In the genomic region with DNA sequence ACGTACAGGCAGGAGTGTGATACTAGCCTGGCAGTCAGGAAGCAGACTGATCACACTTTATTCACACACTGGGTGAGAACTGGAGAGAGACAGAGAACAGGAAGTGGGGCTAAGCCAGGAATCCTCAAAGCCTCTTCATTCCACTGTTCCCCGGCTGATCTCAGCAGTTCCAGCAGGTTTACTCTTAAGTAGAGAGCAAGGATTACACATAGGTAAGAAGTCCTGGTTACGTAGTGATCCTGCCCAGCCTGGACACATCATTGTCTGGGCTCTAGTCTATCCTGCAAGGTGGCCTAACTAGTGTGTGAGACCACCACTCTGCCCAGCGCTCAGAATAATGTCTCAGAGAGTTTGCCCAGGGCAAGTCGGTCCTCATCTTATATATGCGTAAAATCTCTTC, we compare ENCODE assay signal across 17 mouse cellular contexts. TPM values are rescaled to one million over a fixed set of nuclear protein-coding genes. Genes with fewer than 3 reads are reported as not detected.
DNase-seq lines count a peak whose midpoint lies in the region; ATAC-seq and TF ChIP-seq lines count a peak whose summit lies in the region.
"Had no signal": no experiment of that assay in that cellular context is flagged by ENCODE, and none has a peak within 500 bp of the region (broad histone marks: within the 10 kb centered on the region; RNA-seq: fewer than 3 reads in every experiment).

No protein-coding gene starts in this region.

- DNase-seq in intestine, embryonic 14.5 days (ENCODE audit: low spot score) = peak; percentile 53
- DNase-seq in kidney, adult 8-10 months = no peak
- no peak for DNase-seq in cerebellum, adult 8-10 months

- no peaks in the 10 kb centered on the region for H3K9me3 ChIP-seq in intestine, embryonic 14.5 days (ENCODE audit: control insufficient read depth, low read length)
- H3K9me3 ChIP-seq in intestine, postnatal 0 days (ENCODE audit: control insufficient read depth) = no peaks in the 10 kb centered on the region
- H3K9me3 ChIP-seq in kidney, embryonic 16.5 days (ENCODE audit: low read length) = no peaks in the 10 kb centered on the region
- H3K9me3 ChIP-seq in midbrain, embryonic 16.5 days (replicated peaks; ENCODE audit: control insufficient read depth, low read length, poor library complexity, severe bottlenecking) = no peaks in the 10 kb centered on the region
- no peaks in the 10 kb centered on the region for H3K9me3 ChIP-seq in midbrain, embryonic 13.5 days
- H3K9me3 ChIP-seq in neural tube, embryonic 15.5 days (replicated peaks) = no peaks in the 10 kb centered on the region
- H3K9me3 ChIP-seq: embryonic facial prominence, embryonic 13.5 days; forebrain, embryonic 12.5 days; G1E; heart, embryonic 15.5 days had no signal

- H3K36me3 ChIP-seq in intestine, embryonic 14.5 days (ENCODE audit: control insufficient read depth, insufficient read depth, low read length) = no peaks in the 10 kb centered on the region
- H3K36me3 ChIP-seq in intestine, postnatal 0 days (ENCODE audit: control insufficient read depth, insufficient read depth) = no peaks in the 10 kb centered on the region
- H3K36me3 ChIP-seq in kidney, embryonic 16.5 days (ENCODE audit: insufficient read depth, low read length) = no peaks in the 10 kb centered on the region
- H3K36me3 ChIP-seq in midbrain, embryonic 16.5 days (ENCODE audit: control insufficient read depth, insufficient read depth, low read length) = no peaks in the 10 kb centered on the region
- no peaks in the 10 kb centered on the region for H3K36me3 ChIP-seq in midbrain, embryonic 13.5 days
- H3K36me3 ChIP-seq in neural tube, embryonic 15.5 days = no peaks in the 10 kb centered on the region
- H3K36me3 ChIP-seq: embryonic facial prominence, embryonic 13.5 days; forebrain, embryonic 12.5 days; G1E; heart, embryonic 15.5 days had no signal

- no peaks in the 10 kb centered on the region for H3K27me3 ChIP-seq in intestine, embryonic 14.5 days (replicated peaks; ENCODE audit: control insufficient read depth, insufficient read depth, low read length)
- no peaks in the 10 kb centered on the region for H3K27me3 ChIP-seq in intestine, postnatal 0 days (replicated peaks; ENCODE audit: control insufficient read depth, insufficient read depth, low read length)
- H3K27me3 ChIP-seq in kidney, embryonic 16.5 days (ENCODE audit: insufficient read depth, low read length) = no peaks in the 10 kb centered on the region
- no peaks in the 10 kb centered on the region for H3K27me3 ChIP-seq in midbrain, embryonic 16.5 days (ENCODE audit: control insufficient read depth, insufficient read depth, low read depth, low read length)
- 0 out of 2 replicates have a peak, but pooled peaks cover 14% of the 10 kb centered on the region for H3K27me3 ChIP-seq in midbrain, embryonic 13.5 days
- no peaks in the 10 kb centered on the region for H3K27me3 ChIP-seq in neural tube, embryonic 15.5 days (replicated peaks)
- H3K27me3 ChIP-seq: embryonic facial prominence, embryonic 13.5 days; forebrain, embryonic 12.5 days; heart, embryonic 15.5 days had no signal

- H3K27ac ChIP-seq in intestine, embryonic 14.5 days (ENCODE audit: low read depth) = no peak overlapping the region
- no peak overlapping the region for H3K27ac ChIP-seq in intestine, postnatal 0 days (ENCODE audit: low read depth, low read length)
- H3K27ac ChIP-seq in kidney, embryonic 16.5 days (ENCODE audit: low read length) = no peak overlapping the region
- H3K27ac ChIP-seq in midbrain, embryonic 16.5 days (ENCODE audit: low read length) = no peak overlapping the region
- H3K27ac ChIP-seq in midbrain, embryonic 13.5 days = no peak overlapping the region
- H3K27ac ChIP-seq in neural tube, embryonic 15.5 days (replicated peaks) = no peak overlapping the region
- H3K27ac ChIP-seq: embryonic facial prominence, embryonic 13.5 days; forebrain, embryonic 12.5 days; heart, adult 2 months; heart, embryonic 15.5 days had no signal

- 55% methylated on average over 6 of the region's 6 CpGs for WGBS in intestine, embryonic 14.5 days
- 64% methylated on average over 6 of the region's 6 CpGs for WGBS in intestine, postnatal 0 days
- WGBS in kidney, embryonic 16.5 days = 63% methylated on average over 6 of the region's 6 CpGs
- WGBS in midbrain, embryonic 16.5 days = 75% methylated on average over 6 of the region's 6 CpGs
- WGBS in midbrain, embryonic 13.5 days = 76% methylated on average over 6 of the region's 6 CpGs
- WGBS in neural tube, embryonic 15.5 days = 81% methylated on average over 6 of the region's 6 CpGs

- H3K4me3 ChIP-seq in intestine, embryonic 14.5 days (ENCODE audit: low read depth, low read length) = no peak overlapping the region
- no peak overlapping the region for H3K4me3 ChIP-seq in intestine, postnatal 0 days (ENCODE audit: low read depth, low read length)
- no peak overlapping the region for H3K4me3 ChIP-seq in kidney, embryonic 16.5 days (ENCODE audit: low read length)
- no peak overlapping the region for H3K4me3 ChIP-seq in midbrain, embryonic 16.5 days (ENCODE audit: low read depth, low read length)
- H3K4me3 ChIP-seq in midbrain, embryonic 13.5 days (replicated peaks) = no peak overlapping the region
- no peak overlapping the region for H3K4me3 ChIP-seq in neural tube, embryonic 15.5 days (replicated peaks)
- H3K4me3 ChIP-seq: embryonic facial prominence, embryonic 13.5 days; forebrain, embryonic 12.5 days; heart, adult 2 months; heart, embryonic 15.5 days had no signal

- peaks cover 4% of the 10 kb centered on the region; the same call in 1 of the 2 replicates for H3K4me1 ChIP-seq in intestine, embryonic 14.5 days (replicated peaks; ENCODE audit: control insufficient read depth, insufficient read depth, low read length)
- H3K4me1 ChIP-seq in intestine, postnatal 0 days (replicated peaks; ENCODE audit: control insufficient read depth, insufficient read depth, low read length) = no peaks in the 10 kb centered on the region
- H3K4me1 ChIP-seq in kidney, embryonic 16.5 days (ENCODE audit: insufficient read depth, low read length) = peaks cover 5% of the 10 kb centered on the region; the same call in 1 of the 2 replicates
- no peaks in the 10 kb centered on the region for H3K4me1 ChIP-seq in midbrain, embryonic 16.5 days (ENCODE audit: control insufficient read depth, insufficient read depth, low read length)
- H3K4me1 ChIP-seq in midbrain, embryonic 13.5 days (replicated peaks) = no peaks in the 10 kb centered on the region
- no peaks in the 10 kb centered on the region for H3K4me1 ChIP-seq in neural tube, embryonic 15.5 days
- H3K4me1 ChIP-seq: forebrain, embryonic 12.5 days had no signal

- no peak overlapping the region for H3K4me2 ChIP-seq in intestine, embryonic 14.5 days (ENCODE audit: low read length)
- H3K4me2 ChIP-seq in intestine, postnatal 0 days (replicated peaks; ENCODE audit: low read depth) = no peak overlapping the region
- no peak overlapping the region for H3K4me2 ChIP-seq in kidney, embryonic 16.5 days (replicated peaks; ENCODE audit: low read depth, low read length)
- no peak overlapping the region for H3K4me2 ChIP-seq in midbrain, embryonic 16.5 days (ENCODE audit: low read length)
- H3K4me2 ChIP-seq in midbrain, embryonic 13.5 days (replicated peaks) = no peak overlapping the region
- no peak overlapping the region for H3K4me2 ChIP-seq in neural tube, embryonic 15.5 days
- H3K4me2 ChIP-seq: embryonic facial prominence, embryonic 13.5 days; forebrain, embryonic 12.5 days; heart, embryonic 11.5 days had no signal

- no peak for TF ChIP-seq CTCF in intestine, postnatal 0 days (IDR thresholded peaks at IDR 0.05; ENCODE audit: low read depth)

- ATAC-seq in intestine, embryonic 14.5 days (replicated peaks; ENCODE audit: low FRiP score, low TSS enrichment, low read depth) = no peak
- ATAC-seq in intestine, postnatal 0 days = no peak
- peak; percentile 51; the same call in 1 of the 2 replicates for ATAC-seq in kidney, embryonic 16.5 days (ENCODE audit: low FRiP score, low TSS enrichment)
- ATAC-seq in midbrain, embryonic 16.5 days = peak; percentile 39; the same call in 1 of the 2 replicates
- no peak for ATAC-seq in midbrain, embryonic 13.5 days
- 0 out of 2 replicates have a peak, but pooled peaks have one; percentile 28 for ATAC-seq in neural tube, embryonic 15.5 days (ENCODE audit: low FRiP score)
- ATAC-seq: CD4-positive, CD25-positive, alpha-beta regulatory T cell, adult 4 months had no signal

- H3K9ac ChIP-seq in intestine, embryonic 14.5 days (ENCODE audit: low read length) = no peak overlapping the region
- no peak overlapping the region for H3K9ac ChIP-seq in intestine, postnatal 0 days (ENCODE audit: low read depth, low read length)
- no peak overlapping the region for H3K9ac ChIP-seq in kidney, embryonic 16.5 days (replicated peaks; ENCODE audit: low read length)
- no peak overlapping the region for H3K9ac ChIP-seq in midbrain, embryonic 16.5 days (ENCODE audit: low read depth, low read length)
- H3K9ac ChIP-seq in midbrain, embryonic 13.5 days (replicated peaks) = no peak overlapping the region
- no peak overlapping the region for H3K9ac ChIP-seq in neural tube, embryonic 15.5 days (replicated peaks)
- H3K9ac ChIP-seq: embryonic facial prominence, embryonic 13.5 days; forebrain, embryonic 12.5 days; forebrain, postnatal 0 days; heart, embryonic 15.5 days had no signal

RNA-seq across cellular contexts. Expression of a gene that starts 3.7 kb away (rescaled TPM):
- not detected in 2 replicates for polyA plus RNA-seq in intestine, embryonic 14.5 days (2014; fragmentation: Nextera tagmentation; extraction: Ambion mirVana)
- polyA plus RNA-seq in intestine, postnatal 0 days (2015; fragmentation: Nextera tagmentation; extraction: Ambion mirVana) = 0.31 and 0.41 TPM in 2 replicates
- polyA plus RNA-seq in kidney, embryonic 16.5 days (2015; fragmentation: Nextera tagmentation; extraction: Ambion mirVana) = not detected in 2 replicates
- polyA plus RNA-seq in midbrain, embryonic 16.5 days (2015; fragmentation: Nextera tagmentation; extraction: Ambion mirVana) = not detected in 2 replicates
- not detected in 2 replicates for polyA plus RNA-seq in midbrain, embryonic 13.5 days (2015; fragmentation: Nextera tagmentation; extraction: Ambion mirVana)
- polyA plus RNA-seq in neural tube, embryonic 15.5 days (2015; fragmentation: Nextera tagmentation; extraction: Ambion mirVana) = not detected in 2 replicates
- polyA plus RNA-seq: CD4-positive, CD25-positive, alpha-beta regulatory T cell, adult 4 months; cortical plate, adult 2 months; embryonic facial prominence, embryonic 13.5 days; forebrain, embryonic 12.5 days; G1E; heart, adult 2 months; heart, embryonic 11.5 days; heart, embryonic 15.5 days had no signal

RNA-seq across cellular contexts. Expression of a gene that starts 36.4 kb away (rescaled TPM):
- polyA plus RNA-seq in intestine, embryonic 14.5 days (2014; fragmentation: Nextera tagmentation; extraction: Ambion mirVana) = 3.3 and 4.8 TPM in 2 replicates
- 11.9 and 12.6 TPM in 2 replicates for polyA plus RNA-seq in intestine, postnatal 0 days (2015; fragmentation: Nextera tagmentation; extraction: Ambion mirVana)
- 5.6 and 5.8 TPM in 2 replicates for polyA plus RNA-seq in kidney, embryonic 16.5 days (2015; fragmentation: Nextera tagmentation; extraction: Ambion mirVana)
- polyA plus RNA-seq in midbrain, embryonic 16.5 days (2015; fragmentation: Nextera tagmentation; extraction: Ambion mirVana) = 0.99 and 2.1 TPM in 2 replicates
- polyA plus RNA-seq in midbrain, embryonic 13.5 days (2015; fragmentation: Nextera tagmentation; extraction: Ambion mirVana) = 1.4 and 2.2 TPM in 2 replicates
- polyA plus RNA-seq in neural tube, embryonic 15.5 days (2015; fragmentation: Nextera tagmentation; extraction: Ambion mirVana) = 1.6 and 2.7 TPM in 2 replicates
- polyA plus RNA-seq: G1E had no signal

Comparison
In these comparisons a context has a peak if more than half of its experiments do, and no peak if none do; other contexts are left out.
1. ATAC-seq: peak in kidney, embryonic 16.5 days (single experiment), midbrain, embryonic 16.5 days (single experiment) and neural tube, embryonic 15.5 days (single experiment); none in intestine, embryonic 14.5 days (single experiment), intestine, postnatal 0 days (single experiment) and midbrain, embryonic 13.5 days (single experiment).